Mouse (Mus musculus) MEL (cell line): Measurements from ENCODE around the gene Cyren.
A peak's percentile ranks its signal among the peaks of the same experiment; 100 is the strongest.

ENCODE experiments used
- BHLHE40 ChIP-seq: IDR thresholded peaks from 2 replicates; pipeline ENCODE4 v1.6.1; 2012; ENCODE audit warnings: low read depth, mild to moderate bottlenecking, inconsistent platforms, low read length, improper control_type of control experiment, borderline replicate concordance
- CHD1 ChIP-seq: IDR thresholded peaks from 2 replicates; pipeline ENCODE4 v1.6.1; 2012; ENCODE audit warnings: low read depth, mild to moderate bottlenecking, inconsistent platforms, low read length, improper control_type of control experiment
- CHD2 ChIP-seq: IDR thresholded peaks from 2 replicates; pipeline ENCODE4 v1.6.1; 2011; ENCODE audit warnings: low read length, improper control_type of control experiment
- CTCF ChIP-seq, 3 experiments: IDR thresholded peaks in 2 of 3; conservative IDR thresholded peaks in 1 of 3; 2 replicates each; pipeline ENCODE4 v1.5.1; 2011 to 2012; ENCODE audit warnings: low read length in 3 of 3, low read depth in 2 of 3, mild to moderate bottlenecking in 2 of 3, improper control_type of control experiment in 1 of 3, inconsistent platforms in 1 of 3, mixed read lengths in 1 of 3, moderate library complexity in 1 of 3; ENCODE audit not compliant: control insufficient read depth in 1 of 3, insufficient read depth in 1 of 3, poor library complexity in 1 of 3, severe bottlenecking in 1 of 3
- E2F4 ChIP-seq: IDR thresholded peaks from 2 replicates; pipeline ENCODE4 v1.6.1; 2011; ENCODE audit warnings: low read depth, low read length, improper control_type of control experiment, borderline replicate concordance
- EP300 ChIP-seq, 2 experiments: IDR thresholded peaks; 2 replicates each; pipeline ENCODE4 v1.6.1; 2011; ENCODE audit warnings: improper control_type of control experiment in 2 of 2, low read length in 2 of 2, low read depth in 1 of 2, mild to moderate bottlenecking in 1 of 2
- GATA1 ChIP-seq: IDR thresholded peaks from 2 replicates; pipeline ENCODE4 v1.6.1; 2011; ENCODE audit warnings: low read depth, low read length, improper control_type of control experiment
- JUND ChIP-seq: IDR thresholded peaks from 2 replicates; pipeline ENCODE4 v1.6.1; 2011; ENCODE audit warnings: low read depth, mild to moderate bottlenecking, improper control_type of control experiment, low read length
- MAX ChIP-seq: IDR thresholded peaks from 2 replicates; pipeline ENCODE4 v1.6.1; 2011; ENCODE audit warnings: low read length, improper control_type of control experiment
- POLR2A ChIP-seq, 2 experiments: IDR thresholded peaks; 2 replicates each; pipeline ENCODE4 v1.6.1; 2011 to 2012; ENCODE audit warnings: low read length in 2 of 2, mild to moderate bottlenecking in 2 of 2, control low read depth in 1 of 2, improper control_type of control experiment in 1 of 2, low read depth in 1 of 2, moderate library complexity in 1 of 2; ENCODE audit not compliant: control insufficient read depth in 1 of 2, insufficient read depth in 1 of 2, poor library complexity in 1 of 2
- POLR2AphosphoS2 ChIP-seq: IDR thresholded peaks from 2 replicates; pipeline ENCODE4 v1.6.1; 2011; ENCODE audit warnings: low read length, improper control_type of control experiment
- USF1 ChIP-seq: IDR thresholded peaks from 2 replicates; pipeline ENCODE4 v1.6.1; 2014; ENCODE audit warnings: low read depth, mild to moderate bottlenecking, inconsistent platforms, low read length, improper control_type of control experiment, moderate library complexity
- USF2 ChIP-seq, 2 experiments: IDR thresholded peaks; 2 replicates each; pipeline ENCODE4 v1.6.1; 2011 to 2012; ENCODE audit warnings: improper control_type of control experiment in 2 of 2, low read length in 2 of 2, borderline replicate concordance in 1 of 2, inconsistent platforms in 1 of 2, low read depth in 1 of 2, mild to moderate bottlenecking in 1 of 2; ENCODE audit not compliant: insufficient read depth in 1 of 2

GRCm38 (mm10) chr6:34869225-34869915 is 8.5 kb downstream of the Cyren start:
- TF ChIP-seq USF1 (no peak), MAX (peak; percentile 63; the same call in 1 of the 2 replicates), POLR2AphosphoS2 (peak; percentile 82), JUND (0 out of 2 replicates have a peak, but pooled peaks have one; percentile 69), POLR2A (IDR thresholded peaks at IDR 0.05; ENCODE audit: control insufficient read depth in 1 of 2, insufficient read depth in 1 of 2, low read depth in 1 of 2, low read length in 2 of 2, poor library complexity in 1 of 2) (peak in 1 of 2 experiments; percentile 84; a peak in 3 of 4 replicates), E2F4 (no peak), CTCF (IDR thresholded peaks at IDR 0.05 in 2 of 3, conservative IDR thresholded peaks at IDR 0.05 in 1 of 3; ENCODE audit: control insufficient read depth in 1 of 3, insufficient read depth in 1 of 3, low read depth in 2 of 3, low read length in 3 of 3, poor library complexity in 1 of 3, severe bottlenecking in 1 of 3) (no peak), BHLHE40 (peak; percentile 40; the same call in 1 of the 2 replicates), CHD2 (no peak), CHD1 (peak; percentile 72; the same call in 1 of the 2 replicates), USF2 (IDR thresholded peaks at IDR 0.05; ENCODE audit: borderline replicate concordance in 1 of 2, insufficient read depth in 1 of 2, low read depth in 1 of 2, low read length in 2 of 2) (no peak), GATA1 (peak; percentile 93), EP300 (IDR thresholded peaks at IDR 0.05; ENCODE audit: low read depth in 1 of 2, low read length in 2 of 2) (peak; percentile 93 to 95)
